Mouse (Mus musculus) CH12.LX (cell line): ENCODE results near the gene Asprv1.

ENCODE experiments used
- CHD1 ChIP-seq: IDR thresholded peaks from 2 replicates; pipeline ENCODE4 v1.6.1; 2012; ENCODE audit warnings: low read depth, low read length, improper control_type of control experiment, inconsistent platforms
- EP300 ChIP-seq: IDR thresholded peaks from 2 replicates; pipeline ENCODE4 v1.6.1; 2011; ENCODE audit warnings: low read length, improper control_type of control experiment
- JUND ChIP-seq: conservative IDR thresholded peaks from 2 replicates; pipeline ENCODE4 v1.6.1; 2011; ENCODE audit warnings: low read depth, low read length, improper control_type of control experiment
- MAX ChIP-seq: IDR thresholded peaks from 2 replicates; pipeline ENCODE4 v1.6.1; 2011; ENCODE audit warnings: low read length, improper control_type of control experiment
- MXI1 ChIP-seq: IDR thresholded peaks from 2 replicates; pipeline ENCODE4 v1.6.1; 2011; ENCODE audit warnings: mild to moderate bottlenecking, low read depth, low read length, improper control_type of control experiment
- NRF1 ChIP-seq: IDR thresholded peaks from 2 replicates; pipeline ENCODE4 v1.6.1; 2014; ENCODE audit warnings: low read depth, mild to moderate bottlenecking, inconsistent platforms, low read length, improper control_type of control experiment, moderate library complexity
- UBTF ChIP-seq: IDR thresholded peaks from 2 replicates; pipeline ENCODE4 v1.6.1; 2012; ENCODE audit warnings: low read depth, mild to moderate bottlenecking, inconsistent platforms, low read length, improper control_type of control experiment, moderate library complexity

- TF ChIP-seq NRF1, result no peak
- TF ChIP-seq MAX, result no peak
- no peak for TF ChIP-seq JUND
- TF ChIP-seq CHD1, result peak; percentile 69; the same call in 1 of the 2 replicates
- TF ChIP-seq EP300, result 0 out of 2 replicates have a peak, but pooled peaks have one; percentile 16
- 0 out of 2 replicates have a peak, but pooled peaks have one; percentile 46 for TF ChIP-seq MXI1
- no peak for TF ChIP-seq UBTF
Measured at GRCm38 (mm10) chr6:86579066-86579784, 48.7 kb upstream of the Asprv1 start.
